Mouse (Mus musculus): Measurements from ENCODE around the gene Eif4b.

Gene Eif4b

GRCm38 (mm10) chr15:102101672-102102541 lies 28.3 kb downstream of the Eif4b start:
- peak; percentile 77 for DNase-seq (ENCODE audit: extremely low read depth, insufficient read length, low spot score)

DNA sequence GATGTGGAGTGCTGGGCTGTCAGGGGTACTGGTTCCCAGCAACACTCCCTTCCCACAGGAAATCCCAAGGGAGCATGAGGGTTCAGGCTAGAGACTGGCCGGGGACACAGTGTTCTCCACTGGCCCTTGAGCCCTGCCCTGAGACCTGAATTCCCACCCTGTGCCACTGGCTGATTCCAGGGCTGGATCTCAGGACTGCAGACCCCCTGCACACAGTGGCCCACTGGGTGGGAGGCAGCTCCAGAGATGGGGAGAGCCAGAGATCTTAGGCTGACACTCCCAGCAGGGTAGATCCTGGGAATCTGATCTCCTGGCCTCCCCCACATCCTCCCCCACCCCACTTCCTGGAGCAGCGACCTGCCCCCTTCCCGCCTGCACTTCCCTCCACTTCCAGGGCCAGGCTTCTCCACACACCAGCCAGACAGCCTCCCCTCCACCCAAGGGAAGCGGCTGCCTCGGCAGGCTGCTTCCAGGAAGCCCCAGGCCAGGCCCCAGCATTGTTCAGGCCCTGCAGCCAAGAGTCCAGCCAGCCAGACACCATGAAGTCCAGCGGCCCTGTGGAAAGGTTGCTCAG lies 29.1 kb downstream of the Eif4b start:
- DNase-seq (ENCODE audit: extremely low read depth, insufficient read length, low spot score), result peak; percentile 80

- peak; percentile 76 for DNase-seq (ENCODE audit: extremely low read depth, insufficient read length, low spot score)
These were observed 29.9 kb downstream of the Eif4b start for GRCm38 (mm10) chr15:102103371-102103946.

DNA sequence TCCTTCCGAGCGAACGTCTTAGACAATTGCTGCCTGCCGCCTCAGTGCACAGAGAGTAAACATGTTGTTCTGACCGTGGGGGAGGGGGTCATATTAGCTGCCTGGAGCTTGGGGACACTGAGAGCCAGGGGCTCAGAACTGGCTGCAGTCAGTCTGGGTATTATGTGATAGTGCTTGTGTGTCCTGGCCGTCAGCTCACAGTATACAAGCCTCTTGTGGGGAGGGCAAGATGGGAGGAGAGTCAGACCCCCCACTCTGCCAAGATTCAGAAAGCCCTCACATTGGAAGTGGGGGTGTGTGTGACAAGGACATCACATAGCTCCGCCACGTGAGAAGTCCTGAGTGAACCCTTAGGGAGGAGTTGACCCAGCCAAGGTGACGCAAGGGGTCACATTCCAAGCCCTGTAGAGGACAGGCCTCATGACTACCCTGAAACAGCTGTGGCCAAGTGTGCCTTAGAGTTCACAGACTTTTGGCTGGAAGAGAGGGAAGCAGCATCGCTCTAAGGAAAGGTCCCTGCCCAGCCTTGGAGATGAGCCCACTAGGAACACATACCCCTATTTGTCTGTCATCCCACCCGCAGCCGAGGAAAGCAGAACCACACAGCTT lies 30.5 kb downstream of the Eif4b start:
- peak; percentile 81 for DNase-seq (ENCODE audit: extremely low read depth, insufficient read length, low spot score)

GRCm38 (mm10) chr15:102105360-102105759 lies 31.8 kb downstream of the Eif4b start:
- peak; percentile 84 for DNase-seq (ENCODE audit: extremely low read depth, insufficient read length, low spot score)

DNA sequence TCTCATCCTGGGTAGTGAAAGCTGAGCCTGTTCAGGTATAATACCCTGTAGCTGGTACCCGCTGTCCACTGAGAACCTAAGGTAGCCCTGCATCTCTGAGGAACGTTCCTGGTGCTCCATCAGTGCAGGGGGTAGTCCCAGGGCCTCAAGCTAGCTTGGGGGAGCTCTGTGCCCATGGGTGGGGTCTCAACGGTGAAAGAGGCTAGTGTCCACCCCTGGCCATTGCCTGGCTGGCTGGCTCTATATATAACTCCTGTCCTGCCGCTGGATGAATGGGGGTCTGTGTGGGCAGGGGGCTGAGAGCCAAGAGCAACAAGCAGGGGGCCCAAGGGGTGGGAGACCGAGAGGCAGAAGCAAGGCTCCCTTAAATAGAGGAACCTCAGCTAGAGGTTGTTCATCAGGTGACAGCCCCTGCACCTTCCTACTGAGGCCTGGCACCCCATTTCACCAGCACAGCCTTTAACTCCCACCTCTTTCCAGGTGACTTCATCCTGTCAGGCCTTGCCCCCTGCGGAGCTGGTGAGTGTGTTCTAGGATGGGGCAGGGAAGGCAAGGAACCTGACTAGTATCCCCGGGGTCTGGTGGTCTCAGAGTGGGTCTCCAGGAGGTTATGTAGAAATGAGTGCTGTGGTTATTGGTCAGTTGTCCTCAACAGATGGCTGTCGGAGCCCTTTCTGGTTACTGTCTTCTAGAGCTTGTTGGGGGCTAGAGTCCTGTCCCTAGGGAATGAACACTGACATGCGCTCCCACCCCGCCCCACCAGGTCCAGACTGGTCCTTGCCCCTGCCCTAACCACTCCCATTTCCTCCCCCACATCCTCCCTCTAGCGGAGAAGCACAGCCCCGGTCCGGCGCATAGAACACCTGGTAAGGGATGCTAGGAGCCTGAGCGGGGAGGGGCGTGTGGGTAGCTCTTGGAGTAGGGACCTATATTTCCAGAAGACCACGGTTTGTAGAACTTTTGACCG lies 32.5 kb downstream of the Eif4b start:
- DNase-seq (ENCODE audit: extremely low read depth, insufficient read length, low spot score), result no peak

DNA sequence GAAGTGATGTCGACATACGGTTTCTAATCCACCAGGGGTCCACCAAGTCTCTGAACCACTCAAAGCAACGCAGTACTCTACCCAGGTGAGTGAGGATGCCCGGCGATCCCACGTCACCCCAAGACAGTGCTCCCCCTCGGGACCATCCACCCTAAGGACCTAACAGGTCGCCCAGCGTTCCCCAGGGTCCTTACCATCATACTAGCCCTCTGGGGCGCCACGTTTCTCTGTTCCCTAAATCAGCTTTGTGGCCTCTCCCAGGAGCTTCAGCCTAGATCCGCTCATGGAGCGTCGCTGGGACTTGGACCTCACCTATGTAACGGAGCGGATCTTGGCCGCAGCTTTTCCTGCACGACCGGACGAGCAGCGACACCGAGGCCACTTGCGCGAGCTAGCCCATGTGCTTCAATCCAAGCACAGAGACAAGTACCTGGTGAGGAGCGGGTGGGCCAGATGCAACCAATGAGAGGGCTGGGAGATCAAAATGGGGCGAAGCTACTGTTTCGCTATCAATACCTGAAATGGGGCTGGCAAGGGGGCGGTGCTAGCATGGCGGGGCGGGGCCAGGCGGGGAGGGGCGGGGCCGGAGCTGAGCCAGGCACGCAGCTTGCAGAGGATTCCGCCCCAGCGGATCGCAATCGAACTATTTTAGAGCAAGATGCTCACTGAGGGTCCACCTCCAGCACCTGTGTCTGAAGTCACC lies 33.3 kb downstream of the Eif4b start:
- DNase-seq (ENCODE audit: extremely low read depth, insufficient read length, low spot score), result no peak

- peak; percentile 23 for DNase-seq (ENCODE audit: extremely low read depth, insufficient read length, low spot score)
These were observed 34.4 kb downstream of the Eif4b start for GRCm38 (mm10) chr15:102107689-102108573.

GRCm38 (mm10) chr15:102108651-102109525 lies 35.3 kb downstream of the Eif4b start:
- DNase-seq (ENCODE audit: extremely low read depth, insufficient read length, low spot score), result peak; percentile 41

GRCm38 (mm10) chr15:102110271-102110670 lies 36.7 kb downstream of the Eif4b start:
- no peak for DNase-seq (ENCODE audit: extremely low read depth, insufficient read length, low spot score)

DNA sequence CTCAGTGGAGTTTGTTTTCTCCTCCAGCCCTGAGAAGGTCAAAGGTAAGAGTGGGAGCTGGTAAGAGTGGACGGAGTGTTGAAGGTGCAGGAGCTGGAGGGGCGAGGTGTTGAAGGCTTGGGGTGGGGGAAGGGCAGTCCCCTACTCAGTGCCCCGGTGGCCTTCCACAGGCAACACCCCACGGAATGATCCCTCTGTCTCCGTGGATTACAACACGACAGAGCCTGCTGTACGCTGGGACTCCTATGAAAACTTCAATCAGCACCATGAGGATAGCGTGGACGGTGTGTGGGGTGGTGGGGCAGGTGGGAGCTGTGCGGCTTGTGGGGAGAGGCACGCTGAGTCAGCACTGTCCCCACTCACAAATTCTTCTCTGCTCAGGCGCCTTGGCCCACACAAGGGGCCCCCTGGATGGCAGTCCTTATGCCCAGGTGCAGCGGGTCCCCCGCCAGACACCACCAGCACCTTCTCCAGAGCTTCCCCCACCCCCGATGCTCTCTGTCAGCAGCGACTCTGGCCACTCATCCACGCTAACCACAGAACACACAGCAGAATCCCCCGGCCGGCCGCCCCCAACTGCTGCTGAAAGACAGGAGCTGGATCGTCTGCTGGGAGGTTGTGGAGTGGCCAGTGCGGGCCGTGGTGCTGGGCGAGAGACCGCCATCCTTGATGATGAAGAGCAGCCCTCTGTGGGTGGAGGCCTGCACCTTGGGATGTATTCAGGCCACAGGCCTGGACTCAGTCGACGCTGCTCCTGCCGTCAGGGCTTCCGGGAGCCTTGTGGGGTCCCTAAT lies 37.3 kb downstream of the Eif4b start:
- no peak for DNase-seq (ENCODE audit: extremely low read depth, insufficient read length, low spot score)

DNA sequence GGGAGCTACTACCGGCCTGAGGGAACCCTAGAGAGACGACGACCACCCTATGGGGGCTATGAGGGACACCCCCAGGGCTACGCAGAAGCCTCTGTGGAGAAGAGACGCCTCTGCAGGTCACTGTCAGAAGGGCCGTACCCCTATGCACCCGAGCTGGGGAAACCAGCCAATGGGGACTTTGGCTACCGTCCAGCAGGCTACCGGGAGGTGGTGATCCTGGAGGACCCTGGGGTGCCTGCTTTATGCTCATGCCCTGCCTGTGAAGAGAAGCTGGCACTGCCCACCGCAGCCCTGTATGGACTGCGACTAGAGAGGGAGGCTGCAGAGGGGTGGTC lies 37.9 kb downstream of the Eif4b start:
- no peak for DNase-seq (ENCODE audit: extremely low read depth, insufficient read length, low spot score)

DNA sequence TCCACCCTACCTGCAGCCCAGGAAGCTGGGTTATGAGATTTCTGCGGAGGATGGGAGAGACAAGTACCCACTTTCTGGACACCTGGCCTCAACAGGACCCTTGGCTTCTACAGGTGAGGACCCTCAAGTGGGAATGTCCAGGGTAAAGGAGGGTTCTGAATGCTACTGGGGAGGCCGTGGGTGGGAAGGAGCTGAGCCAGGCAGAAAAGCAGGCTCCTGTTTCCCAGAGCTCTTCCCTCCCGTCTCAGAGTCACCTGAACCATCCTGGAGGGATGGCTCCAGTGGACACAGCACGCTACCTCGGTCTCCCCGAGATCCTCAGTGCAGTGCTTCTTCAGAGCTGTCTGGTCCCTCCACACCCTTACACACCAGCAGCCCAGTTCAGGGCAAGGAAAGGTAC lies 38.6 kb downstream of the Eif4b start:
- no peak for DNase-seq (ENCODE audit: extremely low read depth, insufficient read length, low spot score)

- DNase-seq (ENCODE audit: extremely low read depth, insufficient read length, low spot score), result no peak
These were observed 39.3 kb downstream of the Eif4b start for GRCm38 (mm10) chr15:102112827-102113226.

DNA sequence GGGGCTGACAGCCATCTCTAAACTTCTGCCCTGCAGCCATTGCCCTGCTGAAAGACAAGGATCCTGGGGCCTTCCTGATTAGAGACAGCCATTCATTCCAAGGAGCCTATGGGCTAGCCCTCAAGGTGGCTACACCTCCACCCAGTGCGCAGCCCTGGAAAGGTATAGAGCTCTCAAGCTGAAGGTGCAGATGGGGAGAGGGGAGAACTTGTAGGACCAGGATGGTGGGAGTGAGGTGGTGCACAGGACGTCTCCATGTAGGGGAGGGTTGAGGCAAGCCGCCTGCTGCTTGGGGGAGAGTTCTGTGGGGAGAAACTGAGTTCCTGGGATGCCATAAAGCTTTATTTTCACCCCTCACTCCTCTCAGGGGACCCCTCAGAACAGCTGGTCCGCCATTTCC lies 40.1 kb downstream of the Eif4b start:
- no peak for DNase-seq (ENCODE audit: extremely low read depth, insufficient read length, low spot score)

DNA sequence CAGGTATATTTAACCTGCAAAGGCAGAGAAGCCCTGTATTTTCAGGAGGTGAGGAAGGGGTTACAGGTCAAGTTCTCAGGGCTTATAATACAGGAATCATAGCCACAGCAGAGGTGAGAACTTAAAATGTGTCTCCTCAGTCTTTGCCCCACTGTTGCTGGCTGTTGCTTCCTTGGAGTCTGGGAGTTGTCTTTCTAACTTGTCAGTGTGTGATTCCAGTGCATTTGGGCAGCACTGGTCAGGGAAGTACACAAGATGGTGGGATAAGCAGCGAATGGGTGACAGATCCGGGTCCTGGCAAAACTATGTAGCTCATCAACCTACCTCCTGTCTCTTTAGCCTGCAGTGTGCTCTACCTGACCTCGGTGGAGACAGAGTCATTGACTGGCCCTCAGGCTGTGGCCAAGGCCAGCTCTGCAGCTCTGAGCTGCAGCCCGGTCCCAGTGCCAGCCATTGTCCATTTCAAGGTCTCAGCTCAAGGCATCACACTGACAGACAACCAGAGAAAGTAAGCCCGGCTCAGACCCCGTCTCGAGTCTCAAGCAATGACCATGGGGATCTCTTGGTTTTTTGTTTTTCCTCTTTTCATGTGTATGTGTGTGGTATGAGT lies 41.2 kb downstream of the Eif4b start:
- DNase-seq (ENCODE audit: extremely low read depth, insufficient read length, low spot score), result no peak

GRCm38 (mm10) chr15:102115731-102116231 lies 42.2 kb downstream of the Eif4b start:
- DNase-seq (ENCODE audit: extremely low read depth, insufficient read length, low spot score), result no peak

Data from 3134 (cell line).